Mouse (Mus musculus): ENCODE measurements around the gene Acsl3.

DNA sequence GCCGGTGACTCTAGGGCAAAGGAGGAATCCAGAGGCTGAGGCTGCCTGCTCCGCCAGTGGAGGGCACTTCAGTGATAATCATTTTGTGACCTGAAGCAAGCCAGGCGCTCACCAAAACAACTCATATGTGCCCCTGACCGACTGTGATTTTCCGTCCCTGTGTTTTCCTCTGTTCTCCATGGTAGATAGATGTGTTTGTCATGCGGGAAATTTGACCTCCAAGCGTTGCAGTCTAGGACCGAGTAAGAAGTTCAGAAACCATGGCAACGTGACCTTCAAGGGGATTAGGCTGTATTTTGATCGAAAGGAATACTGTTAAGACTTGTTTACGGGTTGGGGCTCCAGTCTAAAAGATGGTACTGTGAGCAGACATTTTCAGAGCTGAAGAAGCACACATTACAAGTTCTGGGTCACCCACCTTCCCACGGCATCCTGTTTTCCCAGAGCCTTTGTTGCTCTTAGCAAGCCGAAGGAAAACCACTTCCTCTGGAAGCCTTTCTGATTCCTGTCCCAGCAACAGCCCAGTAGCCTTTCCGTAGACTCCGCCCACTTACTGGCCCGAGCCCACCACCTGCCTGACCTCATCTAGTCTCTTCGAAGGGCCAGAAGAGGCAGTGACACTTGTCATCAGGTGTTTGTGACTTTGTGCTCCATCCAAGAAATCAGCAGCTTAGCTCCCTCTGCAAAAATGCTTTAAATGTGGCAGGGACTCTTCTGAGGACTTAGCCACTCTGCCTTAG is 76.8 kb downstream of the Acsl3 start:
- no peak for TF ChIP-seq POLR2A (IDR thresholded peaks at IDR 0.05; ENCODE audit: insufficient read depth, low read depth, low read length)
- peak; percentile 10; the same call in 1 of the 2 replicates for TF ChIP-seq CTCF (IDR thresholded peaks at IDR 0.05)
- TF ChIP-seq EP300 (IDR thresholded peaks at IDR 0.05; ENCODE audit: insufficient read depth, low read depth, low read length): no peak
